Mouse (Mus musculus) embryonic facial prominence, embryonic 12.5 days (tissue): ENCODE measurements around the gene Syndig1. TPM values are rescaled to one million over a fixed set of nuclear protein-coding genes. Genes with fewer than 3 reads are reported as not detected.

Experiments
- ATAC-seq: fragments of 200-750 bp; cut with Nextera tagmentation; 2 replicates; pipeline ENCODE4 v1.8.0; 2017; ENCODE audit not compliant: insufficient number of reproducible peaks, insufficient read depth, low FRiP score, low TSS enrichment
- H3K27ac ChIP-seq: fragments of 300-500 bp; sonication (generic); 2 replicates; pipeline ENCODE4 v1.5.1; 2016; ENCODE audit warnings: mild to moderate bottlenecking
- H3K27me3 ChIP-seq: fragments of 300-500 bp; sonication (generic); 2 replicates; pipeline ENCODE4 v1.6.1; 2016; ENCODE audit warnings: mild to moderate bottlenecking, moderate library complexity
- H3K36me3 ChIP-seq: fragments of 300-500 bp; sonication (generic); 2 replicates; pipeline ENCODE4 v1.6.1; 2016; ENCODE audit warnings: mild to moderate bottlenecking
- H3K4me1 ChIP-seq: fragments of 300-500 bp; sonication (generic); 2 replicates; pipeline ENCODE4 v1.6.1; 2016
- H3K4me2 ChIP-seq: fragments of 300-500 bp; sonication (generic); replicated peaks from 2 replicates; pipeline ENCODE4 v1.6.1; 2016; ENCODE audit warnings: mild to moderate bottlenecking, moderate library complexity
- H3K4me3 ChIP-seq: fragments of 300-500 bp; sonication (generic); 2 replicates; pipeline ENCODE4 v1.5.1; 2016; ENCODE audit warnings: mild to moderate bottlenecking
- H3K9ac ChIP-seq: fragments of 300-500 bp; sonication (generic); 2 replicates; pipeline ENCODE4 v1.6.1; 2016; ENCODE audit warnings: mild to moderate bottlenecking, moderate library complexity
- H3K9me3 ChIP-seq: fragments of 300-500 bp; sonication (generic); 2 replicates; pipeline ENCODE4 v1.6.1; 2016; ENCODE audit warnings: mild to moderate bottlenecking, moderate library complexity
- WGBS: fragments of 180-500 bp; shearing (Covaris S2); methylation state at CpG from one replicate; pipeline ENCODE4 v1.1.7; 2016; 5-methylcytosine and 5-hydroxymethylcytosine counted together
- polyA plus RNA-seq: library from polyadenylated mRNA; unstranded; fragments of >200 nt; fragmentation: Nextera tagmentation; extraction: Ambion mirVana; gene quantifications from 2 replicates; pipeline ENCODE4 v1.2.1, GENCODE M21; 2016

The Syndig1 gene
- polyA plus RNA-seq, 1 experiment from 2014 or later: 7.9 TPM

DNA sequence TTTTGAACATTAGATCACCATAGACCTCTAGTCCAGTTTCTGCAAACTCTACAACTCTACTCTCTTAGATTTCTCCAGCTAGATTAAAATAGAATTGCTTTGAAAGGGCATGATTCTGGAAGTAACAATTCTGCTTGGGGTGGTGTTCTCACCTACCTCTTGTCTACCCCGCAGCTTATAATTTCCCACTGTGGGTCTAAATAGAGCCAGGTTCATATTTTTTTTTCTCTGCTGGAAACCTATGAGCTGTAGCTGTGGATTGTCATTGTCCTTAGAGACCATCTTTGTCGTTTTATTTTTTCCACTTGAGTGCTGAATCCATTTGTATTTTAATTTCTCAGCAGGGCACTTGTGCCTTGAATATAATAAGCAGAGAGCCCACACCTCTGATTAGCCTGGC is 162.5 kb downstream of the Syndig1 start:
- WGBS: 60% methylated on average over 2 of the region's 2 CpGs
- Histone ChIP-seq H3K4me2 (no peak overlapping the region), H3K9ac (no peak overlapping the region), H3K27me3 (no peaks in the 10 kb centered on the region), H3K27ac (no peak overlapping the region), H3K9me3 (no peaks in the 10 kb centered on the region), H3K4me1 (no peaks in the 10 kb centered on the region), H3K36me3 (no peaks in the 10 kb centered on the region), H3K4me3 (no peak overlapping the region)
- ATAC-seq: no peak

DNA sequence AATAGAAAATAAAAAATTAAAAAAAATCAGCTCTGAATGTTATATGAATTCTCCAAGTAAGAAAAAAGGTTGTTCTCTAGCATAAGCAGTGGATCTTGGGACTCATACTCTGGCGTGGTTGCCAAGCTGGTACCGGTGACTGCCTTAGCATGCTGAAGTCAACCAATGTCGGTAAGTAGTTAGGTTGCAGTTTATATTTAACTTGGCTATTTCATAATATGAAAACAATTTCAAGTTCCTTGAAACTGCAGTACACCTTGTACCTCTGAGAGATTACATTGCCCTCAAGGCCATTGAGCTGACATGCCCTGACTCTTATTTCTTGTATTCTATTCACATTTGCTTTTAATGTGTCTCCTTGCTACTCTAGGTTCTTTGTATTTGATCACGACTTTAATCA is 163.9 kb downstream of the Syndig1 start:
- Histone ChIP-seq H3K4me1 (peaks cover 6% of the 10 kb centered on the region; the same call in 1 of the 2 replicates), H3K9ac (no peak overlapping the region), H3K36me3 (no peaks in the 10 kb centered on the region), H3K9me3 (no peaks in the 10 kb centered on the region), H3K27ac (no peak overlapping the region), H3K4me3 (no peak overlapping the region), H3K4me2 (no peak overlapping the region), H3K27me3 (no peaks in the 10 kb centered on the region)
- 90% methylated on average over 4 of the region's 4 CpGs for WGBS
- ATAC-seq: no peak

DNA sequence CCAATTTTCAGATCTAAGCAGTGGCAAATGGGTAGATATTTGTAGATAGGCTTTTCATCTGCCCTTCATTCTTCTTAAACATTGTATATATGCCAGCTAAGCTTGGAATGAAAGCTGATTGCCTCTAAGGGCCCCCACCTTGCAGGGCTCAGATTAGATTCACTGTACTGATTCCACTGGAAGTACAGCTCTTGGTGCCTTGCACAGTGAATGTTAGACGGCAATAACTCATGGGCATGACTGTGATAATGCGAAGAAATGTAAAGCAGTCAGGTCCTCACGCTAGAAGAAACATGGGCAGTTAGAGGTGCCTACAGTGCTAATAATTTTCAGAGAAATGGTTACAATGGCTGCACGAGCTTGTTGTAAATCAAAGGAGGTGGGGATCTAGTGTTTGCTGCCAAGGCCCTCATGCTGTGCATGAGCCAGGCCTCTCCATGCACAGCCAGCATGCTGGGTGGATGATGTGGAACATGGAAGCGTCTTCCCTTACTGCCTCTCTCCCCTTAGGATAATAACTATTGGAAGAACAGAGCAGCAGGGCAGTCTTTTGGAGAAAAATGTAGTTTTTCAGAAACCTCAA is 167.5 kb downstream of the Syndig1 start:
- H3K9me3 ChIP-seq: no peaks in the 10 kb centered on the region
- no peak overlapping the region for H3K4me3 ChIP-seq
- WGBS: 82% methylated on average over 5 of the region's 5 CpGs
- no peak overlapping the region for H3K27ac ChIP-seq
- peaks cover 12% of the 10 kb centered on the region; the same call in 1 of the 2 replicates for H3K4me1 ChIP-seq
- H3K27me3 ChIP-seq: no peaks in the 10 kb centered on the region
- ATAC-seq: no peak
- H3K36me3 ChIP-seq: no peaks in the 10 kb centered on the region
- no peak overlapping the region for H3K4me2 ChIP-seq
- H3K9ac ChIP-seq: no peak overlapping the region

DNA sequence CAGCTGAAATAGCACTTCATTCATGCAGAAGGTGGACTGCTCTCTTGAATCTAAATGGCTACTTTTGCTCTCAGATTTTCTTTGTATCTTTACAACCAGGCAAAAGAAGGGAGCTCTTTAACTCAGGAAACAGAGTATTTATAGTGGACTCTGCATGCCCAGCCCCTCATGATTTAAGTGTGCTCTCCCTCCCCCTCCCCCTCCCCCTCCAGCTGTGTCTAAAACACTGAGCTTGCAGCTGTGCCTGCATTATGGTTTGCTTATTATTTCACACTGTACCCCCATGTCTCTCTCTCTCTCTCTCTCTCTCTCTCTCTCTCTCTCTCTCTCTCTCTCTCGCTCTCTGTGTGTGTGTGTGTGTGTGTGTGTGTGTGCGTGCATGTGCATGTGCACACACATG is 168.6 kb downstream of the Syndig1 start:
- Histone ChIP-seq H3K9ac (no peak overlapping the region), H3K4me2 (no peak overlapping the region), H3K27me3 (no peaks in the 10 kb centered on the region), H3K27ac (peak overlapping the region; percentile 65; the same call in 1 of the 2 replicates), H3K36me3 (no peaks in the 10 kb centered on the region), H3K4me1 (peaks cover 12% of the 10 kb centered on the region; the same call in 1 of the 2 replicates), H3K9me3 (no peaks in the 10 kb centered on the region), H3K4me3 (no peak overlapping the region)
- WGBS: 54% methylated on average over 2 of the region's 2 CpGs
- ATAC-seq: peak; percentile 61; the same call in 1 of the 2 replicates

DNA sequence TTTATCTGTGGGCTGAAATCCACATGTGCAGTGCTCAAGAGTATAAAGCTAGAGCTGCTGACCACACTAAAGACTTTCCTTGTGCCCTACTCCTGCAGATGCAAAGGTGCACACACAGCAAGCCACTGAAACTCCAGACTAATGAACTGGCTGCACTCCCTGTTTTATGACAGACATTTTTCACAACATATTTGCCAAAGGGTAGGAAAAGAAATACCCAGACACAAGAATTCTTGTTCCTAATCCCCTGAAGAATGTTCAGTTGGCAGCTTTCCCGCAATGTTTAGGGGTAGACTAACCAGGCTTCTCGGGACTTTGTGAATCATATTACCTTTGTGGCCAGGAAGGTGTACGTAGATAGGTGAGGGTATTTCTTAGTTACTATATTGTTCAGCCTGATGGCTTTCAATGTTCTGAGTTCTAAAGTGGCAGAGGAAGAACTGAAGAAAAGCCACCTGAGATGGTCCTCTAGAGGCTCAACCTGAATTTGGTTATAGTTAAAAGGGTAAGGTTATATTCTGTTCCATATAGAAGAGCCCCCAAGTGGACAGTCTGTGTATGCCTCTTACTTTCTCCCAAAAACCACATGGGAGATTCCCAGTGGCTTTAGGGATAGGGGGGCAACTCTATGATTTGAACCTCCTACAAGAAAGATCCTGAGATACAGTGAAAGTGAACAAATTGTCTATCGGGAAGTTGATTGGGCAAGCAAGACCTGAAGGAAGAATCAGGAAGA is 169.5 kb downstream of the Syndig1 start:
- 68% methylated on average over 4 of the region's 4 CpGs for WGBS
- H3K27ac ChIP-seq: peak overlapping the region; percentile 65; the same call in 1 of the 2 replicates
- 0 out of 2 replicates have a peak, but pooled peaks have one; percentile 35 for ATAC-seq

DNA sequence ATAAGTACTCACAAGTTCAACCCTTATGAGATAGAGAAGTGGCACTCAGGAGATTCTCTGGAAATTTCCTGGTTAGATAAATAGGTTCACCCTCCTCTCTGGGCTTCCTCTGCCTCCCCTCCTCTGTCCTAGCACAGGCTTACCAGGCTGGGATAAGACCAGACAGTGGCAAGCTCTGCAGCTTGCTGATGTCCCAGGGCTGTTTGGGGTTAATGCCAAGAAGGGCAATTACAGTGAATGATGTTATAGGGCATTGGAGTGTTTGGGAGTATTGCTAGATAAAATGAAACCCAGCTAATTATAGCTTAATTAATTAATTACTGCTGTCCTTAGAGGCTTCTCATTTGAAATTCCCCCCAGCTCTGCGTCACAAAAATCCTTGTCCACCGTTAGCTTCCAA is 171.6 kb downstream of the Syndig1 start:
- H3K9me3 ChIP-seq: no peaks in the 10 kb centered on the region
- H3K4me3 ChIP-seq: no peak overlapping the region
- H3K4me1 ChIP-seq: peaks cover 12% of the 10 kb centered on the region; the same call in 1 of the 2 replicates
- WGBS: 76% methylated on average over 2 of the region's 2 CpGs
- no peaks in the 10 kb centered on the region for H3K27me3 ChIP-seq
- H3K4me2 ChIP-seq: no peak overlapping the region
- H3K27ac ChIP-seq: no peak overlapping the region
- no peak for ATAC-seq
- H3K9ac ChIP-seq: no peak overlapping the region
- H3K36me3 ChIP-seq: no peaks in the 10 kb centered on the region

More for the DNA sequence above, 169.5 kb downstream of the Syndig1 start:
- Histone ChIP-seq H3K4me1 (peaks cover 12% of the 10 kb centered on the region; the same call in 1 of the 2 replicates), H3K4me2 (no peak overlapping the region), H3K27me3 (no peaks in the 10 kb centered on the region), H3K9me3 (no peaks in the 10 kb centered on the region), H3K9ac (no peak overlapping the region), H3K4me3 (no peak overlapping the region), H3K36me3 (no peaks in the 10 kb centered on the region)

DNA sequence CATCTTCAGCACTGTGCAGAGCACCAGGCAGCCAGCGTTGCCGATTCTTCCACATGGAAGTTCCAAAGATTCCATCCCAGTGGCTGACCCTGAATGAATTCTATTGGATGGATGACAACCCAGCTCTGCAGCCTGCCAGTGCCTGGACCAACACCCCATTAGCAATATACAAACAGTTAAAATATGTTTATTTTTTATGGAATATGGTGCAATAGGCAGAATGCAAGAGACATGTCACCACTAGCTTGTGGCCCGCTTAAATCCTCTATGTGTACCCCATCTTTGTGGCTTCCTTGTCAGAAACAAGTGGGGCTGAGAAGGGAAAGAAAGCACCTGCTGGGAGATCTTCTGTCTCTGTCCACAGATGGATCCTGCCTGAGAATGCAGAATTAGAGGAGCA is 174.5 kb downstream of the Syndig1 start:
- Histone ChIP-seq H3K27ac (no peak overlapping the region), H3K9ac (no peak overlapping the region), H3K27me3 (no peaks in the 10 kb centered on the region), H3K9me3 (no peaks in the 10 kb centered on the region), H3K36me3 (no peaks in the 10 kb centered on the region), H3K4me3 (no peak overlapping the region), H3K4me2 (no peak overlapping the region), H3K4me1 (no peaks in the 10 kb centered on the region)
- WGBS: 91% methylated on average over 3 of the region's 3 CpGs
- ATAC-seq: no peak

DNA sequence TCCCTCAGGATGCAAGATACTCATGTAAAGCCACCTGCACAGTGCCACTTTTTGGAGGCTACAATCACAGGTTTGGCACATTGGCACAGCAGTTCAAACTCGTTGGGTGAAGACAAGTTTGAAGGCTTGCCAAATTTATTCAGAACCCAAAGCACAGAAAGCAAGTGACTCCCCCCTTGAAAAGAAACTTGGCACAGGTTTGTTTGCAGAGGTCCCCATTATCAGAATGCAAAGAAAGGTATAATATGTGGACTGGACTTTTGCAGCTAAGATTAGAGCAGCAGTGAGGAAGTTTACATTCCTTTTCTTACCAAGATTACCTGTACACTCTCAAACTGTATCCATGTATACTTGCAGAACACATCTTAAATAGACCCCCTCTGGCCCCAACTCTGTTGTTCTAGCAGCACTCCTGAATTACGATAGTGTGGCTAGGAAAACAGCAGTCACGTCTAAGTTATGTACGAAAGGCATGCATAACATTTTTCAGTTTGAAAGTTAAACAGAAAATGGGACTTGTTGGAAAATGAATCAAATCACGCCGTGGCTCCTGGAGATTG is 183.9 kb downstream of the Syndig1 start:
- Histone ChIP-seq H3K4me1 (no peaks in the 10 kb centered on the region), H3K4me3 (no peak overlapping the region), H3K27ac (no peak overlapping the region), H3K36me3 (no peaks in the 10 kb centered on the region), H3K9me3 (no peaks in the 10 kb centered on the region), H3K9ac (no peak overlapping the region), H3K27me3 (no peaks in the 10 kb centered on the region), H3K4me2 (no peak overlapping the region)
- WGBS: 80% methylated on average over 6 of the region's 6 CpGs
- ATAC-seq: no peak

GRCm38 (mm10) chr2:150013785-150014184 is 184.8 kb downstream of the Syndig1 start:
- no peak for ATAC-seq

GRCm38 (mm10) chr2:150016303-150016702 is 187.3 kb downstream of the Syndig1 start:
- ATAC-seq: no peak
- Histone ChIP-seq H3K4me2 (no peak overlapping the region), H3K27me3 (no peaks in the 10 kb centered on the region), H3K9ac (no peak overlapping the region), H3K4me3 (no peak overlapping the region), H3K36me3 (no peaks in the 10 kb centered on the region), H3K9me3 (no peaks in the 10 kb centered on the region), H3K27ac (no peak overlapping the region), H3K4me1 (no peaks in the 10 kb centered on the region)
- WGBS: 60% methylated on average over 5 of the region's 5 CpGs

More at GRCm38 (mm10) chr2:150013785-150014184, 184.8 kb downstream of the Syndig1 start:
- Histone ChIP-seq H3K36me3 (no peaks in the 10 kb centered on the region), H3K9ac (no peak overlapping the region), H3K27ac (no peak overlapping the region), H3K27me3 (no peaks in the 10 kb centered on the region), H3K9me3 (no peaks in the 10 kb centered on the region), H3K4me1 (no peaks in the 10 kb centered on the region), H3K4me3 (no peak overlapping the region), H3K4me2 (no peak overlapping the region)
- 80% methylated on average over 4 of the region's 4 CpGs for WGBS

DNA sequence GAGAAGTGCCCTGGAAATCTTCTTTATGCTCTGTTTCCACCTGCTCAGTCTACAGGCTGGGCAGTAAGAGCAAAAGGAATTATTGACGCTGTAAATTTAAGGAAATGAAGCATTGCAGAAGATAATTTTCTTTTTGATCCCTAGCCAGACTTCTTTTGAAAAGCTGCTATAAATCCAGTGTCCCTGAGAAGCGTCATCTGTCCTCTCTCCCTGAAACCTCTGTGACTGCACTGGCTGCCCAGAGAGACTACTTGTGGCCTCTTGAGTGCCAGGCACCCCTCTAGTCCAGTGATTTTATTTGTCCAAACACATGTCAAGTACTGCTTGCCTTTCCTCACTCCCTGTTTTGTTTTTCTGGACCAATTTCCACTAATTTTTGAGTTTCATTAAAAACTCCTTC is 191.7 kb downstream of the Syndig1 start:
- no peak overlapping the region for H3K27ac ChIP-seq
- H3K4me1 ChIP-seq: no peaks in the 10 kb centered on the region
- no peak for ATAC-seq
- no peak overlapping the region for H3K4me2 ChIP-seq
- H3K27me3 ChIP-seq: no peaks in the 10 kb centered on the region
- no peak overlapping the region for H3K9ac ChIP-seq
- H3K9me3 ChIP-seq: no peaks in the 10 kb centered on the region
- H3K4me3 ChIP-seq: no peak overlapping the region
- H3K36me3 ChIP-seq: no peaks in the 10 kb centered on the region
- WGBS: 87% methylated on average over 2 of the region's 2 CpGs

GRCm38 (mm10) chr2:150023873-150024339 is 194.9 kb downstream of the Syndig1 start:
- whole genome bisulfite sequencing: 18% methylated on average over 2 of the region's 2 CpGs
- Histone ChIP-seq H3K4me3 (no peak overlapping the region), H3K9ac (no peak overlapping the region), H3K27ac (no peak overlapping the region), H3K9me3 (no peaks in the 10 kb centered on the region), H3K27me3 (no peaks in the 10 kb centered on the region), H3K4me1 (no peaks in the 10 kb centered on the region), H3K4me2 (no peak overlapping the region), H3K36me3 (no peaks in the 10 kb centered on the region)
- ATAC-seq: peak; percentile 52; the same call in 1 of the 2 replicates
